Mouse (Mus musculus) right cerebral cortex, postnatal 14 days (tissue): ENCODE measurements around the gene Frem3.

ENCODE experiments used
- DNase-seq: peaks from one replicate; pipeline ENCODE4 v3.0.0; 2022

Frem3 gene

DNA sequence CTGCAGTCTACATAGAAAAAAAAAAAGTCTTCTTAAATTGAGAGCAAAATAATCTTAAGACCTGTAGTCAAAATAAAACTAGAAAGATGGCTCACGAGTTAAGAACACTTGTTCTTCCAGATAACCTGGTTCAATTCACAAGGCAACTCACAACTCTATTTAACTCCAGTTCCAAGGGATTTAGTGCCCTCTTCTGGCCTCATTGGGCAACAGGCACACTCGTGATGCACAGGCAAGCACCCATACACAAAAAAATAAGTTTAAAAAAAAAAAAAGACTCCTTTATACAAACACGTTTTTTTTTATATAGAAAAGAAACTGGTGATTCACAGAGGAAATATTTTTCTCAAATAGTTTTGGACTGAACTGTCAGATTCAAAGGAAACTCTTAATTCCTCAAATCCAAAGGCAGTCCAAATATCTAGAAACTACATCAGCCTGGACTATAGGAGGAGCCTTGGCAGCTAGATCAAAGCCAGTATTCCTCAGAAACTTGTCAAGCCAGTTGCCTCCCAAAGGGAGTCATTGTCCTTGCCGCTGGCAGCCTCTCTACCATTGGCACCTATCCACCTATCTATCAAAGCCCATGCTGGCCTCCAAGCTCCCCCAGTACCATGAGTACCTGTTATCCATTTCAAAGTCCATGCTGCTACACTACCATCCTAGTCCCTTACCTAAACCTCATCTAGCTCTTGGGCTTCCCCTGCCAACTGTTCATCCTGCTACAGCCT is 100.0 kb downstream of the Frem3 start:
- no peak for DNase-seq

DNA sequence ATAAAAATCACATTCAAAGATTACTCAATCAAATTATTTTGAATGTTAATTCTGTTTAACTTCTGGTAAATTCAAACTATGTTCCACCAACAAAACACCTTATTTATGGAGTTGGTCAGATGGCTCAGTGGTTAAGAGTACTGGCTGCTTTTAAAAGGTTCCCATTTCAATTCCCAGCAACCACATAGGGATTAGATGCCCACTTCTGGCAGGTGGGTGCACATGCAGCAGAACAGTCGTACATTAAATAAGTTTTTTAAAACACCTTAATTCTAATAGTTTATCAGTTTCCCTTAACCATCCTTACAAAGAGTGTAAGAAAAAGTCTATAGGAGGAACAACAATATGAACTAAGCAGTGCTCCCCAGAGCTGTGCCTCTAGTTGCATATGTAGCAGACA is 103.6 kb downstream of the Frem3 start:
- DNase-seq = no peak

DNA sequence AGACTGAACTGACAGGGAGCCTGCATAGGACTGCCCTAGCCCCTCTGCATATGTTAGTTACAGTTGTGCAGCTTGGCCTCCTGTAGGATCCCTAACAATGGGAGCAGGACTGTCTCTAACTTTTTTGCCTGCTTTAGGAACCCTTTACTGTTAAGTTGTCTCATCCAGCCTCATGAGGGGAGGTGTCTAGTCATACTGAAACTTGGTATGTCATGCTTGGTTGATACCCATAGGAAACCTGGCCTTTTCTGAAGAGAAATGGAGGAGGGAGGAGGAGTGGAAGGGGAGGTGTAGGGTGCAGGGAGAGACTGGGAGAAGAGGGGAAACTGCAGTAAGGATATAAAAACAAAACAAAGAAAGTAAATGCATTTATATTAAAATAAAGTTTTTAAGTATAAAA is 121.4 kb downstream of the Frem3 start:
- no peak for DNase-seq

DNA sequence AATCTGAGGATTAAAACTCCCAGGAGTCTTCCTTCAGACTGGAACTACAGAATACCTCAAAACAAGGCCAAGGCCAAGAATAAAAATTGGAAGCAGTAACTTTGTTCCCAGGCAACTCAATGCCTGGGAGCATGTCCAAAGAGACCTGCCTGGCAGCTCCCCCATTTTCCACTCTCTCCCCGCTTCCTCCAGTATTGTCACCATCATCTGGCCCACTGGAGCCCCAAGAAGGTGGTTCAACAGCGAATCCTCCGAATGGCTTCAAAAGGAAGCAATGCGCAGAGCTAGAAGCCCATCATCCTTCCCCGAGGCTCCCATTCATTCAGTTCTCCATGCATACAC is 127.1 kb downstream of the Frem3 start:
- no peak for DNase-seq

DNA sequence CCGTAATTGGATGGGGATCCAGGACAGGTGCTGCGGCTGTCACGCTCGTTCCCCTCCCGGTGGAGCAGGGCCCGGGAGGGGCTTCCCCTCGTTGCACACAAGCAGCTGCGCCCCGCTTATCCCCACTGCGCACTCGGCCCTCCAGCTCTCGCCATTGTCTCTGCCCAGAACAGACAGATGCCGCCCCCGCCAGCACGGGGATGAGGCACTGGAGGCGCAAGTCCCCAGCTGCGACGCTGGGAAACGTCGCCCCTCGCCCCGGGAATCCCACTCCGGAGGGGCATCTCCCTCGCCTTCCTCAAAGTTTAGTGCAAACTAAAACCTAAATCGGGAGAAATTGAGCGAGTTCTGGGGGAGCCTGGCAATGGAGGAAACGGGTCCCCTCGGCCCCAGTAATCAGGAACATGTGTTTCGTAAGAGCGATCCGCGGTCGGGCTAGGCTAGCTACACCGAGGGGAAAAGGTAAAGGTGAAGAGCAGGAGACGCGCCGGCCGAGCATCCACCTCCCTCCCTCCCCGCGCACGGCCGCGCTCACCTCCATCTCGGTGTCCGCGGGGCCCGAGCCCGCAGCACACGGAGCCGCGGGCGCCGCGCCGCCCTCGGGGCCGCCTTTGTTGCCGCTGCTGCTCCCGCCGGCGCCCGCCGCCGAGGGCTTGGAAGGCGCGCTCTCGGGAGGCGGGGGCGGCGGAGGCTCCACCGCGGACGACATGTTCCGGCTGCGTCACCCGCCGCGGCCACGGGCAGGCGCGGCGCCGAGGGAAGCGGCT is 127.7 kb downstream of the Frem3 start:
- peak; percentile 64 for DNase-seq

DNA sequence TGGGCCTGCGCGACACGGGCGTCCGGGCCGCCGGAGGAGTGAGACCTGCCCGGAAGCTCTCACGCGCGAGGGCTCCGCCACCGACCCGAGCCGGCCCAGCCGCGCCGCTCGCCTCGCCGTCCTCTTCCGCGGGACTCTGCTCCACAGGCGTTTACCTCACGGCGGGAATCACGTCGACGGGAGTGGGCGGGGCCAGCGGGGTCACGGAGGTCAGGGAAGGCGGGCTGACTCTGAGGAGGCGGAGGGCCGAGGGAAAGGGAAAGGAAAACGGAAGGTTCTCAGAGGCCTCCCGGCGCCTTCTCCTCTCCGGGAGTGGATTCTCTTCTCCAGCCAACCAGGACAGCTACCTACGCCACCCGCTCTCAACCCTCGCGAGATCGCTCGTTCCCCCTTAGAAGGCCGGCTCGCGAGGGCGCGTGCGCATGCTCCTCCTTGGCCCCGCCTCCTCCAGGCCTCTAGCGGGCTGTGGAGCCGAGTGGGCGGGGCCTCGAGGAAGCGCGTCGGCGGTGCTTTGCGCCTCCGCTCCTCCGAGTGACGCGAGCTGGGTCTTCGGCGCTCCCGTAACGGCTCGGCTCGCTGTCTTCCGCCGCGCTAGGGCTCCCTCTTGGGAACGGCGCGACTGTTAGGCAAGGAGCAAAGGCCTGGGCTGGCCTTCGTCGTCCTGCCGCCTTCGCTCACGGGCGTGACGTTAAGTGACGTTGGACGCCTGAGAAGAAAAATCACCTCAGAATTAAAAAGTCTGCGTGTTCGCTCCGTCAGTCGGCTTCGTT is 128.5 kb downstream of the Frem3 start, which contains the start of gene Smarca5:
Gene Smarca5 (minus strand): TSS at position 343 of the 770 bp plus-strand sequence.
- peak; percentile 92 for DNase-seq

DNA sequence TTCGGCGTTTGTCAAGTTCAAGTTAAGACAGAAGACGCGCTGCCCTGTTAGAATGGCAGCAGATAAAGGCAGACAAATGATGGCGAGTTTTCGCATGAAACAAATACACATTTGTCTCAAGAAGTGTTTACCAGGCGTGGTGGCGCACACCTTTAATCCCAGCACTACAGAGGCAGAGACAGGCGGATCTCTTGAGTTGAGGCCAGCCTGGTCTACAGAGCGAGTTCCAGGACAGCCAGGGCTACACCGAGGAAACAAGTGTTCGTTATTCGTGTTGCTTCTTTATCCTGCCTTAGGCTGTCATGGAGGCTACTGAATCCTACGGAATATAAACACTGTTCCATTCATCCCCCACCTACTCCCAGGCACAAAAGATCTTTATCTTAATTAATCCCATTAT is 129.1 kb downstream of the Frem3 start:
- no peak for DNase-seq
